Mouse (Mus musculus): ENCODE data around the gene Got1. TPM values are rescaled to one million over a fixed set of nuclear protein-coding genes. Genes with fewer than 3 reads are reported as not detected.
"Not testable (repeated sequence)": the region's sequence is repeated elsewhere in the genome, so short reads cannot be mapped to it uniquely, and the experiment has no call there.

The Got1 gene
- polyA plus RNA-seq, 1 experiment from 2014 or later = 54.9 TPM

DNA sequence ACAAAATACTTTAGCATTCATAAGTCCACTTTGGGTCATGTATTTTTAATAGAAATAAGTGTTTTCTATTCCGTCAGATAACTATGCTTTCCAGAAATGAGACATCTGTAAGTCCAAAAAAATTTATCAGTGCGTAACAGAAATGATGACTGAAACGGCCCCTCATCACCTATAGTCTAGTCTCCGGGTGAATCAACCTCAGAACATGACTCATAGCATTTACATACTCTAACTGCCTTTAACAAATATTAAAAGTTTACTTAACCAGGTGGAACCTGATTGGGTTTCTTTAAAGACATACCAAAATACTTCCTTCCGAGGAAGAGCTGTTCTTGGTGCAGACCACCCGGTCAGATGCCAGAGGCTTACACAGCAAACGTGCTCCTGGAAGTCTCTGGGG is 6.1 kb downstream of the Got1 start:
- H3K27me3 ChIP-seq = no peaks in the 10 kb centered on the region
- WGBS = 82% methylated on average over 7 of the region's 7 CpGs
- H3K9me3 ChIP-seq (replicated peaks) = no peaks in the 10 kb centered on the region
- peaks cover 12% of the 10 kb centered on the region for H3K36me3 ChIP-seq
- H3K27ac ChIP-seq = no peak overlapping the region
- ATAC-seq (ENCODE audit: low FRiP score) = no peak
- no peak overlapping the region for H3K4me2 ChIP-seq (replicated peaks)
- H3K4me3 ChIP-seq = no peak overlapping the region
- peaks cover 27% of the 10 kb centered on the region for H3K4me1 ChIP-seq
- H3K9ac ChIP-seq = no peak overlapping the region

DNA sequence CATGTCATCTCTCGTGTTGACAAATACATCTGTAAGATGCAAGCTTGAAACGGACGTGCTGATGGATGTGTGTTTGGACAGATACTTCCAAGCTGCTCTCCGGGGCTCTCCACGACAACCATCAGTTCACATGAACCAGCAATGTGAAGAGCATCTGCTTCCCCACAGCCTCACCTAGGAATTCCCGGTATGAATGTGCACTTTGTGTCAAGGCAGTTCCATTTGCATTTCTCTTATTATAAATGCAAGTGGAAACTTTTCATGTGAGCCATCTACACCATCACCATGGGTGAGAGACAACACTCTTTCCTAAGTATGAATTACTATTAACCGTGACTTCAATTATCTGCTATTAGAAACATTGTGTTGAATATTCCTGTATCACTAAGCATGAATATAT is 6.6 kb downstream of the Got1 start:
- H3K4me2 ChIP-seq (replicated peaks) = no peak overlapping the region
- ATAC-seq (ENCODE audit: low FRiP score) = no peak
- H3K9me3 ChIP-seq (replicated peaks) = no peaks in the 10 kb centered on the region
- no peak overlapping the region for H3K9ac ChIP-seq
- H3K27me3 ChIP-seq = no peaks in the 10 kb centered on the region
- WGBS = 70% methylated on average over 7 of the region's 7 CpGs
- H3K27ac ChIP-seq = no peak overlapping the region
- H3K36me3 ChIP-seq = peaks cover 12% of the 10 kb centered on the region
- H3K4me3 ChIP-seq = no peak overlapping the region
- H3K4me1 ChIP-seq = peaks cover 26% of the 10 kb centered on the region

DNA sequence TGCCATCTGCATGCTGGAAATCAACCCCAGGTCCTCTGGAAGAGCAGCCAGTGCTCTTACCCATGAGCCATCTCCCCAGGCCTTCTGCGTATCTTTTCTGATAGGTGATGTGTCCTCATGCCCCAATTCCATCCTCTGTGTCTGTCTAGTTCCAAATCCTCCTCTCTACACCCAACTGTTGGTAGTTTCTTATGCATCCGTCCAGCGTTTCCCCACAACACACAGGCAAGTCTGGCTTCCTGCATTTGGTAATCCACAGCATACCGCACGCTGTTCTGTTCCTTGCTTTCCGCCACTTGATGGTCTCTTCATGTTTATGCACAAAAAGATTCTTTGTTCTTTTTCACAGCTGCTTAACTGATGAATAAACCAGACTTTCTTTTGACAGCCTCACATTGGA is 7.1 kb downstream of the Got1 start:
- H3K4me2 ChIP-seq (replicated peaks) = no peak overlapping the region
- H3K36me3 ChIP-seq = peaks cover 12% of the 10 kb centered on the region
- no peak for ATAC-seq (ENCODE audit: low FRiP score)
- H3K27me3 ChIP-seq = no peaks in the 10 kb centered on the region
- H3K9me3 ChIP-seq (replicated peaks) = no peaks in the 10 kb centered on the region
- peaks cover 25% of the 10 kb centered on the region for H3K4me1 ChIP-seq
- 77% methylated on average over 6 of the region's 6 CpGs for WGBS
- H3K4me3 ChIP-seq = no peak overlapping the region
- H3K9ac ChIP-seq = no peak overlapping the region
- H3K27ac ChIP-seq = no peak overlapping the region

DNA sequence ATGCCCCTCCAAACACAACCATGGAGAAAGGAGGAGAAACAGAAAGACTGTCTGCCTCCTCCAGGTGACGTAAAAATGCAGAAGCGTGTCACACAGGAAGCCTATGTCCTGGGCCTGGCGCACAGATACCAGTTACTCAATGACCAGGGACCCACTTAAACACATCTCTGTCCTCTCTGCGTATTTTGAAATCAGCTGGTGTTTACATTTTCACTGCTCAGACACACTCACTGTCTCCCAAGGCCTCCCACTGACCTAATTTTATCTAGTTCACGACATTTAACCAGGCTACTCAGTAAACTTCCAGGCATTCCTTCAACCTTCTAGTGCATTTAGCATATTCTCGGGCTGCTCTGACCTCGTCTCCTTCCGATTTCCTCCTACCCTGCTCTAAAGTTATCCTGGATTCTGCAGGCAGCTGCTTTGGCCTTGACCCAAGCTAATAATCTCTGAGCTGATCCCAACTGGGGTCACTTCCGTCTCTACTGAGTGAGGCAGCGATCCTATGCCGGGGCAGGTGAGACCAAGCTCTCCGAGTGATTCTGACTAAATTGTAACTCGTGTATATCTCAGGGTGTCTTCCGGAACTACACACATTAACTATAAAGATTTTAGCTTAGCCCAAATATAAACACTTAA is 7.9 kb downstream of the Got1 start:
- no peaks in the 10 kb centered on the region for H3K9me3 ChIP-seq (replicated peaks)
- H3K27ac ChIP-seq = no peak overlapping the region
- peaks cover 17% of the 10 kb centered on the region for H3K4me1 ChIP-seq
- H3K9ac ChIP-seq = no peak overlapping the region
- H3K4me2 ChIP-seq (replicated peaks) = no peak overlapping the region
- no peak overlapping the region for H3K4me3 ChIP-seq
- WGBS = 93% methylated on average over 14 of the region's 14 CpGs
- no peak for ATAC-seq (ENCODE audit: low FRiP score)
- H3K27me3 ChIP-seq = no peaks in the 10 kb centered on the region
- peaks cover 14% of the 10 kb centered on the region for H3K36me3 ChIP-seq

DNA sequence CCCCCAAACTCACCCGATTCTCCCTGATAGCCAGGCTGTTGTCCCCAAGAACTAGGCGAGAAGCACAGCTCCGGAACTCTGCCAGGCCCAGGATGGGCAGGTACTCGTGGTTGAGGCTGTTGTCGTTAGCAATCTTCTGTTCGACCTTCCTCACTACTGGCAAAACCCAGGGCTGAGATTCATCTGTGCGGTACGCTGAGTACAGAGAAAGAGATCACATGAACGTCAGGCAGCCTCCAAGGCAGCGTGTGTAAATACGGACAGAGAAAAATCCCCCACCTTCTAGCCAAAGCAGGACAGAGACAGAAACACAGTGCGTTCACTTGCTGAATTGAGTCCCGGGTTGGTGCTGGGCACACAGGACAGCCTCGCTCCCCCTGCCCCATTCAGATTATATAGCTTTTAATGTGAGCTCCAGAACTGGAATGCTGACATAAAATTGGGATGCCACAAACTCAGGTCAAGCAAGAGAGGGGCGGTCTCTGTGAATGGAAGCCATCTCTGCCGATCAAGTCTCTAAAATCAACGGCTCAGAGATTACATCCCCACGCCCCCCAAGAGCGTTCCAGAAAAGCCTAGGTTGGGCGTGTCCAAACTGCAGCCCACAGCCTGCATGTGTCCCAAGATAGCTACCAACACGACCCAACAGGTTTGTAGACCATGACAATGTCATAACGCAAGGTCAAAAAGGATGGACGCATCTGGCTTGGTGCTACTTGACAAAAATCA is 8.6 kb downstream of the Got1 start:
- Histone ChIP-seq H3K9ac (no peak overlapping the region), H3K9me3 (replicated peaks) (no peaks in the 10 kb centered on the region), H3K27me3 (no peaks in the 10 kb centered on the region), H3K27ac (no peak overlapping the region), H3K4me1 (peaks cover 12% of the 10 kb centered on the region), H3K4me2 (replicated peaks) (no peak overlapping the region), H3K36me3 (peaks cover 21% of the 10 kb centered on the region), H3K4me3 (no peak overlapping the region)
- WGBS = 94% methylated on average over 23 of the region's 23 CpGs
- ATAC-seq (ENCODE audit: low FRiP score) = no peak

DNA sequence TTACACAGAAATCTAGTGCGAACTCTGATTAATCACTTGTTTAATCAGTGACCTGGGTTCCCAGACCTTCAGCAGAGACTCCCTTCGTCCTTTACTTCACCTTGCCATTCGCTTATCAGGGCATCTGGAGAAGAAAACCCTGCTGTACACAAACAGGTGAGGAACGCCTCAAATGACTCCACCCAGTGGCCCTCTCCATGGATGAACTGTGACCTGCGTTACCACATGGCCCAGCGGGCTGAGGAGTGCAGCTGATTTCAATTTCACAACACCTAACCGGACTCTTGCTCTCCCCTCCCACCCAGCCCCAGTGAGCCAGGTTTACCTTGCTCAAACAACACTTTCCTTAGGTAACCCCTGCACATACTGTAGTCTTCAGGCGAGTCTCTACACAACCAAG is 10.5 kb downstream of the Got1 start:
- peaks cover 5% of the 10 kb centered on the region; the same call in 1 of the 2 replicates for H3K4me1 ChIP-seq
- no peak overlapping the region for H3K4me3 ChIP-seq
- 93% methylated on average over 8 of the region's 8 CpGs for WGBS
- H3K27ac ChIP-seq = no peak overlapping the region
- H3K36me3 ChIP-seq = peaks cover 34% of the 10 kb centered on the region
- H3K9me3 ChIP-seq (replicated peaks) = no peaks in the 10 kb centered on the region
- H3K4me2 ChIP-seq (replicated peaks) = no peak overlapping the region
- H3K27me3 ChIP-seq = no peaks in the 10 kb centered on the region
- H3K9ac ChIP-seq = no peak overlapping the region
- ATAC-seq (ENCODE audit: low FRiP score) = no peak

DNA sequence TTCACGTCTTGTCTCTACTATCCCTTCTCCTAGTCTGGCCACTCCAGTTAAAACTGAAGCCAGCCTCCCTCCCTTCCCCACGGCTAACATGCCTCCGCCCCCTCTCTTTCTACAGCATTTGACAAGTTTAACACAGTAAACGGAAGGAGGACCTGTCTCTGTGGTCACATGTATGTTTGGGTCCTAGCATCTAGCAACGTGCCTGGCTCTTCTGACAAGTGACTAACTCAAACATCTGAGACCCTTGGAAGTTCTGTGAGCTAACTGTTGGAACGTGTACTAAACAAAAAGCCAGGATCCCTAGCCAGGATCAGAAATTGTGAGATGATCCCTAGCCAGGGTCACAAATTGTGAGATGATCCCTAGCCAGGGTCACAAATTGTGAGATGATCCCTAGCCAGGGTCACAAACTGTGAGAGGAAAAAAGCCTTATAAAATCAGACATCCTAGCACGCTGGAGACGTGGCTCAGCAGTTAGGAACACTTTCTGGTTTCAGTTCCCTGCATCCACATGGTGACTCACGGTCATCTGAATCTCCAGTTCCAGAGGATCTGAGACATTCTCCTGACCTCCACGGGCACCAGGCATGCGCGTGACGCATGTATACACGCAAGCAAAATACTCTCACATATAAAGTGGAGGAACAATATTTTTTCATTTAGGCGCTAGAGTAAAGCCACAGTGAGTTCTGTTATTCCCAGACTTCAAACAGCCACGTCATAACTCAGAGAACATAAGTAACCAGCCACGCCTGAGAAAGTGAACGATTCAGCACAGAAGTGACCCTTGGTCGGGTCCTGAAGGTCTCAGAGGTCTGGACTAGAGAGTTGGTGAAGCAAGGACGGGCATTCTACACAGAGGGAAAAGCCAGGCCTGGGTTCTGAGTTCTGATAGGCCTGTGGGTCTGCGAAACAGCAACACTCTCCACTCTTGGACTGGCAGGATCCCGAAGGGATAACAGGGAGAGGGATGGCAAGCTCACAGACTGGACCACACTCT is 12.5 kb downstream of the Got1 start:
- peaks cover 43% of the 10 kb centered on the region for H3K36me3 ChIP-seq
- 86% methylated on average over 22 of the region's 22 CpGs for WGBS
- no peaks in the 10 kb centered on the region for H3K4me1 ChIP-seq
- H3K27ac ChIP-seq = no peak overlapping the region
- H3K27me3 ChIP-seq = no peaks in the 10 kb centered on the region
- H3K4me2 ChIP-seq (replicated peaks) = no peak overlapping the region
- no peak overlapping the region for H3K4me3 ChIP-seq
- ATAC-seq (ENCODE audit: low FRiP score) = no peak
- no peaks in the 10 kb centered on the region for H3K9me3 ChIP-seq (replicated peaks)
- no peak overlapping the region for H3K9ac ChIP-seq

DNA sequence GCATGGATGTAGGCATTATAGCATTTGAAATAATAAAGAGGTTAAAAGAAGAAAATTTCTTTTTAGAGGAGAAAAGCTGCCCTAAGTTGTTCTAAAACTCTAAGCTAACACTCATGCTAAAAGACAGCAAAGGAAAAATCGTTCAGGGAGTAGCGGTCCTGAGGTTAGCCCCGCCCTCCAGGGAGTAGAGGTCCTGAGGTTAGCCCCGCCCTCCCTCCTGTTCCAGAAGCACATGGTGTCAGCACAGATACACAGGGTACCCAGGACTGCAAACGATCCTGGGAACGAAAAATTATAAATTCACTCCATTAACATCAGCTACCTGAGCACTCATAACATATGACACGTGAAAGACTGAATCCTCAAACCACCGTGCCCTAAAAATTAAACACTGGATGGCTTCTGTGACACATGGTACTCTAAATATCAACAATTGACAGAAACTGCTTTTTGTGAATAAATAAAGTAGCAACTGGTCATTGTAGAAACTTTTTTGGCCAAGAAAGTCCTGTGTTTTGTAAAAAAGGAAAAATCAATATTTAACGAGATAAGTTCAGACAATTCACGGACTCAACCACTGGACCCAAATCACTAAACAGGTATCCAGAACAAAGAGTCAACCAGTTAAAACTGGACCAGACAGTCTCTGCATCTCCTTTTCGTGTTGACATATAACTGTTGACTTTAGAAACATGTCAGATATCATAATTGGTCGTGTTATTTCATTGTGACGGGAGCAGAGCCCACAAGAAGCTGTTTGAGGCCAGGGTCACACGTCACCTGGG is 13.8 kb downstream of the Got1 start:
- H3K4me1 ChIP-seq = no peaks in the 10 kb centered on the region
- no peak overlapping the region for H3K27ac ChIP-seq
- H3K9ac ChIP-seq = no peak overlapping the region
- H3K27me3 ChIP-seq = no peaks in the 10 kb centered on the region
- H3K36me3 ChIP-seq = peaks cover 52% of the 10 kb centered on the region
- H3K4me3 ChIP-seq = no peak overlapping the region
- WGBS = 94% methylated on average over 14 of the region's 14 CpGs
- no peaks in the 10 kb centered on the region for H3K9me3 ChIP-seq (replicated peaks)
- ATAC-seq (ENCODE audit: low FRiP score) = no peak
- no peak overlapping the region for H3K4me2 ChIP-seq (replicated peaks)

DNA sequence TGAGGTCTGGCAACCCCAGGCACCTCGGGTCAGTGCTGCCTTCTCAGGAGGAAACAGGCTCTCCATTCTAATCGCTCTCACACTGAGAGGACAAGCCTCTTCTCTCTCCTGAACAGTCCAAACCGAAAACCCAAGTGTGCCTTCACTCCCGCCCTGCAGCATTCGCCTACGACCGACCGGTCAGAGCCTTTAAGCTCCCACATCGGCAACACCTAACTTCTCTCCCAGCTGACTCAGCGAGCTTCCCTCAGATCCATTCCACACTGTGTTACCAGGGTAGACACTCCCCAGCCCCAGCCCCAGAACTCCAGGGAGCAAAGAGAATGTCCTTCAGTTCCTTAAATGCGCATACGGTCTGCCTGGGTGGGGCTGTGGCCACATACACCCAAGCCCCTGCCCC is 19.0 kb downstream of the Got1 start:
- no peak for ATAC-seq (ENCODE audit: low FRiP score)
- no peak overlapping the region for H3K4me2 ChIP-seq (replicated peaks)
- H3K27me3 ChIP-seq = no peaks in the 10 kb centered on the region
- H3K4me3 ChIP-seq = no peak overlapping the region
- H3K27ac ChIP-seq = no peak overlapping the region
- H3K4me1 ChIP-seq = no peaks in the 10 kb centered on the region
- WGBS = 90% methylated on average over 12 of the region's 12 CpGs
- peaks cover 71% of the 10 kb centered on the region for H3K36me3 ChIP-seq
- H3K9me3 ChIP-seq (replicated peaks) = no peaks in the 10 kb centered on the region
- H3K9ac ChIP-seq = no peak overlapping the region

DNA sequence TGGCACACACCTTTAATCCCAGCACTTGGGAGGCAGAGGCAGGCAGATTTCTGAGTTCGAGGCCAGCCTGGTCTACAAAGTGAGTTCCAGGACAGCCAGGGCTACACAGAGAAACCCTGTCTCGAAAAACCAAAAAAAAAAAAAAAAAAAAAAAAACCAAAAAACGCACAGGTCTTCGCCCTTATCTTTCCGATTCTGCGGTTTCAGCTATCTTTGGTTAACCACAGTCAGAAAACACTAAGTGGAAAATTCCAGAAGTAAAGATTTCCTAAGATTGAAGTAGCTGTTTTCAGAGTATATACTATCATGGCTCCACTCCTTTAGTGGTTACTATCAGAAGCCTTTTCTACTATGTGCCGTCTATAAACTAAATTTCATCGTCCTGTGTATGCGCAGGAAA is 20.8 kb downstream of the Got1 start:
- not testable (repeated sequence) for H3K27me3 ChIP-seq; H3K9ac ChIP-seq; ATAC-seq (ENCODE audit: low FRiP score); H3K27ac ChIP-seq; H3K4me1 ChIP-seq; H3K4me3 ChIP-seq; H3K4me2 ChIP-seq (replicated peaks); H3K9me3 ChIP-seq (replicated peaks)
- H3K36me3 ChIP-seq = peaks cover 68% of the 10 kb centered on the region
- WGBS = 95% methylated on average over 8 of the region's 9 CpGs

DNA sequence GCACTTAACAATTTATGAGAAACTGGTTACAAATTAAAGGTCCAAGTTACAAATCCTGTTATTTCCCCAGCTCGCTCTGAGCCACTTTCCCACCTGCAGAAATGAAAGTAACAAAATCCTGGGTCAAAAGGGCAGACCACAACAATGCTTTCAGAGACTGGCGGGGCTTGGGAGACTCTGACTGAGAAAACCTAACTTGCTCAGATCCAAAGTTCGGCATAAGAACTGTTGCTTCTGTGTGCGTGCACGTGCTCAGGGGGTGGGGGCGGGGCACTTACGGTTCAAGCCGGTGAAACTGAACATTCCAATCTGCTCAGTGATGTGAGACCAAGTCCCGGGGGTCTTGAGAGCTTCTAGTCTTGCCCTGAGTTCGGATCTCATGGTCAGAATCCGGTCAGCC is 21.8 kb downstream of the Got1 start:
- H3K9me3 ChIP-seq (replicated peaks) = no peaks in the 10 kb centered on the region
- H3K27me3 ChIP-seq = no peaks in the 10 kb centered on the region
- H3K4me2 ChIP-seq (replicated peaks) = no peak overlapping the region
- H3K9ac ChIP-seq = no peak overlapping the region
- WGBS = 75% methylated on average over 11 of the region's 11 CpGs
- H3K4me3 ChIP-seq = no peak overlapping the region
- H3K36me3 ChIP-seq = peaks cover 68% of the 10 kb centered on the region
- ATAC-seq (ENCODE audit: low FRiP score) = no peak
- H3K4me1 ChIP-seq = no peaks in the 10 kb centered on the region
- H3K27ac ChIP-seq = no peak overlapping the region

DNA sequence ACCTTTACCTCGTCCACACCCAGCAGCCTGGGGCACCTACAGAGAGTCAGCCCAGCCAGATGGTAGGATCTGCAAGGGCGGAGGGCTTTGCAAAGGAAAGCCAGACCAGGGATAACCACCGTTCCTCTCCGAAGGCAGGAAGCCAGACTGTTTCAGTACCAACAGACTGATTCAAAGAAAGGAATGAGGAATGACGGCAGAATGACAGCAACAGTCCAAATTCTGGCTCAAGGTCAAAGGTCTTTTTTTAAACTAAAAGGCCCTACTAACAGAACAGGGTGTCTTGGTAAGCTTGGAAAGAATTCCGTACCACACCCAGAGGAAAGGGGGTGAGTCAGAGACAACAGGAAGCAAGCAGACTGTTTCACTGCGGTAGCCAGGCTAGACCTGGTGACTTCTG is 25.5 kb downstream of the Got1 start:
- WGBS = 88% methylated on average over 7 of the region's 7 CpGs
- H3K4me1 ChIP-seq = peaks cover 12% of the 10 kb centered on the region
- H3K9ac ChIP-seq = no peak overlapping the region
- no peak overlapping the region for H3K4me3 ChIP-seq
- H3K36me3 ChIP-seq = peaks cover 37% of the 10 kb centered on the region
- no peak overlapping the region for H3K4me2 ChIP-seq (replicated peaks)
- H3K27ac ChIP-seq = no peak overlapping the region
- H3K27me3 ChIP-seq = peaks cover 4% of the 10 kb centered on the region
- no peak for ATAC-seq (ENCODE audit: low FRiP score)
- H3K9me3 ChIP-seq (replicated peaks) = no peaks in the 10 kb centered on the region
